Mouse (Mus musculus) embryonic facial prominence, embryonic 11.5 days (tissue): ENCODE data around the gene Erv3. TPM values are rescaled to one million over a fixed set of nuclear protein-coding genes. Genes with fewer than 3 reads are reported as not detected.

ENCODE experiments used
- ATAC-seq: fragments of 200-750 bp; cut with Nextera tagmentation; replicated peaks from 2 replicates; pipeline ENCODE4 v1.8.0; 2017; ENCODE audit warnings: low read depth; ENCODE audit not compliant: insufficient number of reproducible peaks, low FRiP score, low TSS enrichment
- DNase-seq: peaks from one replicate; pipeline ENCODE4 v3.0.0-alpha.2; 2015; ENCODE audit warnings: low spot score
- H3K27ac ChIP-seq: fragments of 300-500 bp; sonication (generic); replicated peaks from 2 replicates; pipeline ENCODE4 v1.5.1; 2014; ENCODE audit warnings: mild to moderate bottlenecking, low read depth, low read length, control low read depth
- H3K27me3 ChIP-seq: fragments of 300-500 bp; sonication (generic); 2 replicates; pipeline ENCODE4 v1.6.1; 2014; ENCODE audit warnings: mild to moderate bottlenecking, low read length, moderate library complexity, mixed read lengths; ENCODE audit not compliant: control insufficient read depth, insufficient read depth
- H3K36me3 ChIP-seq: fragments of 300-500 bp; sonication (generic); replicated peaks from 2 replicates; pipeline ENCODE4 v1.6.1; 2014; ENCODE audit warnings: low read depth, mild to moderate bottlenecking, low read length, moderate library complexity, mixed read lengths; ENCODE audit not compliant: control insufficient read depth, insufficient read depth
- H3K4me1 ChIP-seq: fragments of 300-500 bp; sonication (generic); 2 replicates; pipeline ENCODE4 v1.6.1; 2014; ENCODE audit warnings: low read length, mixed read lengths; ENCODE audit not compliant: control insufficient read depth, insufficient read depth
- H3K4me2 ChIP-seq: fragments of 300-500 bp; sonication (generic); 2 replicates; pipeline ENCODE4 v1.6.1; 2014; ENCODE audit warnings: low read depth, mild to moderate bottlenecking, control low read depth, low read length, moderate library complexity
- H3K4me3 ChIP-seq: fragments of 300-500 bp; sonication (generic); 2 replicates; pipeline ENCODE4 v1.5.1; 2014; ENCODE audit warnings: low read depth, low read length, control low read depth
- H3K9ac ChIP-seq: fragments of 300-500 bp; sonication (generic); replicated peaks from 2 replicates; pipeline ENCODE4 v1.6.1; 2014; ENCODE audit warnings: mild to moderate bottlenecking, control low read depth, low read length
- H3K9me3 ChIP-seq: fragments of 300-500 bp; sonication (generic); replicated peaks from 2 replicates; pipeline ENCODE4 v1.6.1; 2016; ENCODE audit warnings: mild to moderate bottlenecking, low read length, inconsistent platforms, mixed read lengths; ENCODE audit not compliant: control insufficient read depth
- WGBS: fragments of 180-500 bp; shearing (Covaris S2); extraction: QIAGEN DNeasy Blood & Tissue Kit; methylation state at CpG from one replicate; pipeline ENCODE4 v1.1.7; 2014; 5-methylcytosine and 5-hydroxymethylcytosine counted together
- polyA plus RNA-seq: library from polyadenylated mRNA; unstranded; fragments of >200 nt; fragmentation: Nextera tagmentation; extraction: Ambion mirVana; gene quantifications from 2 replicates; pipeline ENCODE4 v1.2.1, GENCODE M21; 2014

Gene Erv3
- not detected in 2 replicates for polyA plus RNA-seq

- no peak within 1 kb of the TSS for H3K27ac ChIP-seq
- no peaks in the 10 kb centered on the region for H3K4me1 ChIP-seq
- no peaks in the 10 kb centered on the region for H3K36me3 ChIP-seq
- H3K9me3 ChIP-seq: no peaks in the 10 kb centered on the region
- no peak within 1 kb of the TSS for H3K4me2 ChIP-seq
- H3K4me3 ChIP-seq: no peak within 1 kb of the TSS
- DNase-seq (no peak), ATAC-seq (no peak)
- 87% methylated on average over 5 of the region's 5 CpGs for WGBS
- no peaks in the 10 kb centered on the region for H3K27me3 ChIP-seq
- no peak within 1 kb of the TSS for H3K9ac ChIP-seq
Measured at GRCm38 (mm10) chr2:131859721-131860120, at the start of gene Erv3. Gene Erv3, minus strand, starts transcription at chr2:131859747.

GRCm38 (mm10) chr2:131908906-131909305 is 49.4 kb upstream of the Erv3 start:
- no peaks in the 10 kb centered on the region for H3K9me3 ChIP-seq
- ATAC-seq: no peak
- no peaks in the 10 kb centered on the region for H3K36me3 ChIP-seq
- WGBS: 78% methylated on average over 1 of the region's 1 CpGs
- H3K4me3 ChIP-seq: no peak overlapping the region
- no peaks in the 10 kb centered on the region for H3K4me1 ChIP-seq
- no peak overlapping the region for H3K27ac ChIP-seq
- DNase-seq: no peak
- H3K27me3 ChIP-seq: no peaks in the 10 kb centered on the region
- no peak overlapping the region for H3K9ac ChIP-seq
- no peak overlapping the region for H3K4me2 ChIP-seq

- no peaks in the 10 kb centered on the region for H3K4me1 ChIP-seq
- no peak for DNase-seq
- no peak overlapping the region for H3K9ac ChIP-seq
- H3K4me2 ChIP-seq: no peak overlapping the region
- H3K4me3 ChIP-seq: no peak overlapping the region
- WGBS: 81% methylated on average over 7 of the region's 7 CpGs
- no peak overlapping the region for H3K27ac ChIP-seq
- H3K9me3 ChIP-seq: no peaks in the 10 kb centered on the region
- H3K27me3 ChIP-seq: no peaks in the 10 kb centered on the region
- no peaks in the 10 kb centered on the region for H3K36me3 ChIP-seq
- ATAC-seq: no peak; the same call in 1 of the 2 replicates
Measured at GRCm38 (mm10) chr2:131908351-131908861, 48.9 kb upstream of the Erv3 start.

GRCm38 (mm10) chr2:131907311-131907710 is 47.8 kb upstream of the Erv3 start:
- WGBS: 78% methylated on average over 5 of the region's 5 CpGs
- Histone ChIP-seq H3K36me3 (no peaks in the 10 kb centered on the region), H3K4me3 (no peak overlapping the region), H3K27ac (no peak overlapping the region), H3K9ac (no peak overlapping the region), H3K4me2 (no peak overlapping the region), H3K27me3 (no peaks in the 10 kb centered on the region), H3K4me1 (no peaks in the 10 kb centered on the region), H3K9me3 (no peaks in the 10 kb centered on the region)
- DNase-seq: no peak
- ATAC-seq: no peak

- Histone ChIP-seq H3K36me3 (no peaks in the 10 kb centered on the region), H3K9ac (no peak overlapping the region), H3K9me3 (no peaks in the 10 kb centered on the region), H3K4me2 (no peak overlapping the region), H3K4me1 (no peaks in the 10 kb centered on the region), H3K27ac (no peak overlapping the region), H3K4me3 (no peak overlapping the region), H3K27me3 (no peaks in the 10 kb centered on the region)
- no peak for ATAC-seq
- WGBS: 92% methylated on average over 1 of the region's 1 CpGs
- no peak for DNase-seq
Measured at GRCm38 (mm10) chr2:131906846-131907245, 47.3 kb upstream of the Erv3 start.

- 87% methylated on average over 3 of the region's 3 CpGs for WGBS
- no peaks in the 10 kb centered on the region for H3K9me3 ChIP-seq
- no peaks in the 10 kb centered on the region for H3K27me3 ChIP-seq
- H3K4me1 ChIP-seq: no peaks in the 10 kb centered on the region
- H3K9ac ChIP-seq: no peak overlapping the region
- no peaks in the 10 kb centered on the region for H3K36me3 ChIP-seq
- H3K4me2 ChIP-seq: no peak overlapping the region
- DNase-seq (no peak), ATAC-seq (no peak)
- H3K27ac ChIP-seq: no peak overlapping the region
- H3K4me3 ChIP-seq: no peak overlapping the region
Measured at GRCm38 (mm10) chr2:131906266-131906665, 46.7 kb upstream of the Erv3 start.

- Histone ChIP-seq H3K4me3 (no peak overlapping the region), H3K27me3 (no peaks in the 10 kb centered on the region), H3K4me2 (no peak overlapping the region), H3K9ac (no peak overlapping the region), H3K36me3 (no peaks in the 10 kb centered on the region), H3K9me3 (no peaks in the 10 kb centered on the region), H3K27ac (no peak overlapping the region), H3K4me1 (no peaks in the 10 kb centered on the region)
- ATAC-seq (no peak), DNase-seq (no peak)
- WGBS: 74% methylated on average over 6 of the region's 6 CpGs
Measured at GRCm38 (mm10) chr2:131905776-131906175, 46.2 kb upstream of the Erv3 start.

GRCm38 (mm10) chr2:131905025-131905424 is 45.5 kb upstream of the Erv3 start:
- Histone ChIP-seq H3K27me3 (no peaks in the 10 kb centered on the region), H3K4me1 (no peaks in the 10 kb centered on the region), H3K4me2 (no peak overlapping the region), H3K27ac (no peak overlapping the region), H3K36me3 (no peaks in the 10 kb centered on the region), H3K9me3 (no peaks in the 10 kb centered on the region), H3K4me3 (no peak overlapping the region), H3K9ac (no peak overlapping the region)
- DNase-seq: no peak
- ATAC-seq: no peak
- WGBS: 77% methylated on average over 5 of the region's 5 CpGs
